Mouse (Mus musculus) erythroblast, embryonic 14.5 days (primary cell): ENCODE measurements around the gene Tecpr2. TPM values are rescaled to one million over a fixed set of nuclear protein-coding genes. Genes with fewer than 3 reads are reported as not detected.

Experiments
- H3K27me3 ChIP-seq: 2 replicates; pipeline ENCODE4 v1.6.1; 2012; ENCODE audit warnings: inconsistent platforms; ENCODE audit not compliant: control insufficient read depth
- H3K36me3 ChIP-seq: 2 replicates; pipeline ENCODE4 v1.6.1; 2012; ENCODE audit warnings: mild to moderate bottlenecking, inconsistent platforms; ENCODE audit not compliant: control insufficient read depth
- H3K4me1 ChIP-seq: 2 replicates; pipeline ENCODE4 v1.6.1; 2012; ENCODE audit warnings: inconsistent platforms; ENCODE audit not compliant: control insufficient read depth
- H3K4me3 ChIP-seq: replicated peaks from 2 replicates; pipeline ENCODE3; 2012; ENCODE audit warnings: moderate library complexity, mild to moderate bottlenecking, inconsistent platforms
- H3K9me3 ChIP-seq: 2 replicates; pipeline ENCODE4 v1.6.1; 2012; ENCODE audit warnings: low read length, inconsistent platforms, mixed read lengths; ENCODE audit not compliant: control insufficient read depth
- GATA1 ChIP-seq: IDR thresholded peaks from 2 replicates; pipeline ENCODE4 v1.6.1; 2012; ENCODE audit warnings: low read length, inconsistent platforms, mixed read lengths
- TAL1 ChIP-seq: IDR thresholded peaks from 3 replicates; pipeline ENCODE4 v1.6.1; 2012; ENCODE audit warnings: low read length, inconsistent platforms, mixed read lengths
- polyA plus RNA-seq: library from polyadenylated mRNA; stranded (reverse); fragments of >175 nt; gene quantifications from 2 replicates; pipeline ENCODE4 v1.2.3, GENCODE M21; 2012

Tecpr2 gene
- polyA plus RNA-seq, 1 experiment = 0.16 TPM

- Histone ChIP-seq H3K4me3 (no peak overlapping the region), H3K9me3 (no peaks in the 10 kb centered on the region), H3K36me3 (peaks cover 81% of the 10 kb centered on the region), H3K4me1 (peaks cover 18% of the 10 kb centered on the region), H3K27me3 (no peaks in the 10 kb centered on the region)
- TF ChIP-seq GATA1 = no peak
- TF ChIP-seq TAL1 = no peak
Observed at GRCm38 (mm10) chr12:110935983-110936620, 47.0 kb downstream of the Tecpr2 start.

- Histone ChIP-seq H3K9me3 (no peaks in the 10 kb centered on the region), H3K4me3 (no peak overlapping the region), H3K4me1 (peaks cover 20% of the 10 kb centered on the region), H3K36me3 (peaks cover 79% of the 10 kb centered on the region), H3K27me3 (no peaks in the 10 kb centered on the region)
- TF ChIP-seq TAL1 (no peak), GATA1 (no peak)
Observed at GRCm38 (mm10) chr12:110937496-110937895, 48.4 kb downstream of the Tecpr2 start.

GRCm38 (mm10) chr12:110939385-110939784 lies 50.3 kb downstream of the Tecpr2 start:
- Histone ChIP-seq H3K4me1 (peaks cover 20% of the 10 kb centered on the region), H3K9me3 (no peaks in the 10 kb centered on the region), H3K36me3 (peaks cover 74% of the 10 kb centered on the region), H3K27me3 (no peaks in the 10 kb centered on the region), H3K4me3 (no peak overlapping the region)
- TF ChIP-seq TAL1 = no peak
- no peak for TF ChIP-seq GATA1

- Histone ChIP-seq H3K4me1 (peaks cover 23% of the 10 kb centered on the region), H3K36me3 (peaks cover 80% of the 10 kb centered on the region), H3K27me3 (no peaks in the 10 kb centered on the region), H3K9me3 (no peaks in the 10 kb centered on the region), H3K4me3 (no peak overlapping the region)
- no peak for TF ChIP-seq GATA1
Observed at GRCm38 (mm10) chr12:110940869-110941268, 51.8 kb downstream of the Tecpr2 start.

GRCm38 (mm10) chr12:110946216-110946615 lies 57.2 kb downstream of the Tecpr2 start:
- Histone ChIP-seq H3K36me3 (peaks cover 77% of the 10 kb centered on the region), H3K9me3 (no peaks in the 10 kb centered on the region), H3K4me1 (peaks cover 37% of the 10 kb centered on the region), H3K4me3 (no peak overlapping the region), H3K27me3 (no peaks in the 10 kb centered on the region)
- TF ChIP-seq GATA1 (no peak), TAL1 (no peak)

GRCm38 (mm10) chr12:110948082-110948909 lies 59.2 kb downstream of the Tecpr2 start:
- TF ChIP-seq TAL1 = no peak
- no peak for TF ChIP-seq GATA1
- Histone ChIP-seq H3K4me3 (no peak overlapping the region), H3K36me3 (peaks cover 74% of the 10 kb centered on the region), H3K9me3 (no peaks in the 10 kb centered on the region), H3K4me1 (peaks cover 56% of the 10 kb centered on the region), H3K27me3 (no peaks in the 10 kb centered on the region)

- TF ChIP-seq TAL1 = no peak
- TF ChIP-seq GATA1 = no peak
- H3K27me3 ChIP-seq = no peaks in the 10 kb centered on the region
- H3K4me1 ChIP-seq = peaks cover 62% of the 10 kb centered on the region
- H3K36me3 ChIP-seq = peaks cover 74% of the 10 kb centered on the region
- H3K9me3 ChIP-seq = no peaks in the 10 kb centered on the region
- no peak overlapping the region for H3K4me3 ChIP-seq
Observed at GRCm38 (mm10) chr12:110948910-110949201, 59.8 kb downstream of the Tecpr2 start.

GRCm38 (mm10) chr12:110949410-110949809 lies 60.3 kb downstream of the Tecpr2 start:
- Histone ChIP-seq H3K9me3 (no peaks in the 10 kb centered on the region), H3K36me3 (peaks cover 76% of the 10 kb centered on the region), H3K27me3 (no peaks in the 10 kb centered on the region), H3K4me3 (no peak overlapping the region), H3K4me1 (peaks cover 67% of the 10 kb centered on the region)
- no peak for TF ChIP-seq TAL1

GRCm38 (mm10) chr12:110950151-110950550 lies 61.1 kb downstream of the Tecpr2 start:
- Histone ChIP-seq H3K4me1 (peaks cover 71% of the 10 kb centered on the region), H3K9me3 (no peaks in the 10 kb centered on the region), H3K4me3 (no peak overlapping the region), H3K36me3 (peaks cover 75% of the 10 kb centered on the region), H3K27me3 (no peaks in the 10 kb centered on the region)
- no peak for TF ChIP-seq TAL1
- TF ChIP-seq GATA1 = no peak
